Mouse (Mus musculus): ENCODE measurements around the gene Npy4r.

The Npy4r gene

GRCm38 (mm10) chr14:34152342-34152741 is at the start of gene Npy4r:
Npy4r (minus strand) TSS chr14:34152489.
- peak; percentile 40 for DNase-seq (ENCODE audit: inconsistent ontology term)

DNA sequence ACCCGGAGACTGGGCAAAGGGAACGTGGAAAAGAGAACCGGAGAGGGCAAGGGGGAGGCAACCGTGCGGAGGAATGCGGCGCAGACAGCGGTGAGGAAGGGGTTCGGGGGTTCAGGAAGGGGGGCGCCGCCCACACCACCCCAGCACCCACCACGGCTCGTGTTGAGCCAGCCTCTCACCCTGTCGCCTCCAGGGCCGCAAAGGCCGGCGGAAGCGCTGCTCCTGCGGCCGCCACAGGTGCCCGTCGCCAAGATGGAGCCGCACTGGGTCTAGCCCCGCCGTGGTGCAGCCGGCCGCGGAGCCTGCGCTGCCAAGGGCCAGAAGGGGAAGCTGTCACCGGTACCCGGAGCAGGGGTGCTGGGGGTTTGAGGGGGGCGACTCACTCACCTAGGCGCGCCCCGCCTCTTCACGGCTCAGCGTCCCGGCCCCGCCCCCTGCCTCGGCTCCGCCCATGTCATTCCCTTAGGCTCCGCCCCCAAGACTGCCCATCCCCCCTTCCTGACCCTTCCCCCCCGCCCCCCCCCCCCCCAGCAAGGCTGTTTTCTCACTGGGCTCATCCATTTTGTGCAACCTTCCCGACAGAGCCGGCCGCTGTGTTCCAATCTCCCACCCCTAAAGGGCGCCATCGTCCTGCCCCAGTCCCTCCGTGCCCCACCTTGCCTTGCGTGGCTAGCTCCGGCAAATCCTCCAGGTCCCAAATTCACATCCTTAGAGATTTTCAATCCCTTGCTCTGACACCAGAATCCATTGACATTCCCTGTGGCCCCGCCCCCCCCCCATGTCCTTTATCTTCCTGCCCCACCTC is 49.1 kb upstream of the Npy4r start, which contains the start of gene Gprin2:
TSS of gene Gprin2 (minus strand) at position 423 of the 805 bp plus-strand sequence.
- DNase-seq (ENCODE audit: inconsistent ontology term), result peak; percentile 43

DNA sequence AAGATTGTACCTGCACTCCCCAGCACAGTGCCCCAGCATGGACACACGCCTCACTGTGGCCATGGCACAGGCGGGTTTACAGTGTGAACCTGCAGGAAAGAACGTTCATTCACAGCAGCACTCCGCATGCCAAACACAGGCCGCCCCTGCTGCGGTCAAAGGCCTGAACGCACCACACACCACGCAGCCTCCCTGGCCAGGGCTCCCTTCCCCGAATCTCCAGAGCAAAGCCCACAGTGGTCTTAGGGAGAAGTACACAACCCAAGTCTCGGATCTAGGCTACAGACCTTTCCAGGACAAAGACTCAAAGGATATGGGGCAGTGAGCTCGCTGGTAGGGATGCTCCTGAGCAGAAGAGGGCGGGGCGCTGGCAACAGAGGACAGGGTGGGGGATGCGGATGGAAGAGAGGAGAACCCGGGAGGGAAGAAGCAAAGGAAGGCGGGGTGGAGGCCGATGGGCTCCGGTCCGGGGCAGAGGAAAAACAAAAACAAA is 48.5 kb upstream of the Npy4r start:
- peak; percentile 57 for DNase-seq (ENCODE audit: inconsistent ontology term)

DNA sequence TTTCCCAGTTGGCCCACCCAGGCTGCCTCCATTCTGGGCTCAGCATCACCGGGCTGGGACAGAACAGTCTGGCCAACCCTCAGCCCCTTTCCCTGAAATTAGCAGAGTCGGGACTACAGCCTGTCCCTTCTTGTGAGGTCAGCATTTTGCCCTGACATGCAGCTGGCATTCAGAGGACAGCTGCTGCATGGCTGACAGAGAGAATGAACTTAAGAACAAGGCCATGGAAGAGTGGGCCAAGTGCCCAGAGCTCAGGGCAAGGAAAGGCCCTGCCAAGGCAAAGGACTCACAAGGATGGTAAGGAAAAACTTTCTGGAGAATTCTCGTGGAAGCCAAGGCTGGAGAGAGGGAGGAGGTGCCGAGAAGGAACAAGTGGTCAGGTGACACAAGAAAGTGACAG is 44.4 kb upstream of the Npy4r start:
- DNase-seq (ENCODE audit: inconsistent ontology term), result no peak

GRCm38 (mm10) chr14:34195466-34195865 is 43.2 kb upstream of the Npy4r start:
- no peak for DNase-seq (ENCODE audit: inconsistent ontology term)

- no peak for DNase-seq (ENCODE audit: inconsistent ontology term)
Observed at GRCm38 (mm10) chr14:34193879-34194278, 41.6 kb upstream of the Npy4r start.

- DNase-seq (ENCODE audit: inconsistent ontology term), result no peak
Observed at GRCm38 (mm10) chr14:34190361-34190760, 38.1 kb upstream of the Npy4r start.

DNA sequence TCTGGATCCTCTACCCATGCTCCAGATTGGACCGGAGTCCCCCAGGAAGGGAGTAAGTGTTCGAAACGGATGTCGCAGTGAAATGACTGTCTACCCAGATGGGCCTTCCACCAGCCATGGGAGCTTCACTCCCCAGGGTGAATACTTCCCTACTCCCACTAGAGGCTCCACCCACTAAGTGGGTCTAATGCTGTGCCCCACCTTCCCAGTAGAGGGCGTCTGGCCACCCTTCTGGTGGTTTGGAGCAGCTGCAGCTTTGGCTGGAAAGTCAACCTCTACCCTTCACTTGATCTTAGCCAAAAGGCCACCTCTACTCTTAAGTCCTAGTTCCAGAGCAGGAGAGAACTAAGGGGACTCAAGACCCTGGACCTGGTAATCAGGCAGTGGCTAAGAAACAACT is 36.3 kb upstream of the Npy4r start:
- peak; percentile 38 for DNase-seq (ENCODE audit: inconsistent ontology term)

DNA sequence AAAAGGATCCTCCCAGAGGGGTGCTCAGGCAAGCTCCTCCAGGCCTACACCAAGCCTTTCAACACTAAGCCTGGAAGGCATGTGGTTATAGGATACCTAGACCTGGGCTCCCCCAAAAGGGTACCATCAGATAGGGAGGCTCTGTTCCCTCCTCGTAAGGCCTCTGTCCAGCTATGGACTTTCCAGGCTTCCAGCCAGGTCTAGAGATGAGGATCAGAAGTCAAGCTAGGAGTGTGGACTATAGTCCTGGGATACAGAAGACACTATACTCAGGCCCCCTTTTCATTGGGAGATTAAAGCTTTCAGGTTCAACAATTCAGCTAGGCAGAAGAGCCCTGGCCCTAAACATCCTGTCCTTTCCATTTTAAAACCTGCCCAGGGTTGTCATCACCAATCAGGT is 30.8 kb upstream of the Npy4r start:
- DNase-seq (ENCODE audit: inconsistent ontology term), result no peak

DNA sequence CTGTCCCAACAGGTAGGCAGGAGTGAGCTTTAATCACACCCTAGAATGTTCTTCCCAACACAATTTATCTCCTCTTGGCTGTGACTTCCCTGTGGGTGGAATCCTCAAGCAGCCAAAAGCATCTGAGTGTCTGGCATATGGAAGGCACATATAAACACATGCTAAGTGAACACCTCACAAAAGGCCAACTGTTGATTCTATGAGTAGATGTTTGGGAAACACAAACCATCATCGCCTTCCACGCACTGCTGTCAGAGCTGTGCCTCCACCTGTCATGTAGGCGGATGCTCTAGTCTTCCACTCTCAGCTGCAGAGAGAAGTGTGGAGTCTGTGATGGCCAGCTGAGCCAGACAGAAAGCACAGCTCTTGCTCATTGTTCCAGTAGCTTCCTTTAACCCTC is 27.1 kb upstream of the Npy4r start:
- DNase-seq (ENCODE audit: inconsistent ontology term), result no peak

DNA sequence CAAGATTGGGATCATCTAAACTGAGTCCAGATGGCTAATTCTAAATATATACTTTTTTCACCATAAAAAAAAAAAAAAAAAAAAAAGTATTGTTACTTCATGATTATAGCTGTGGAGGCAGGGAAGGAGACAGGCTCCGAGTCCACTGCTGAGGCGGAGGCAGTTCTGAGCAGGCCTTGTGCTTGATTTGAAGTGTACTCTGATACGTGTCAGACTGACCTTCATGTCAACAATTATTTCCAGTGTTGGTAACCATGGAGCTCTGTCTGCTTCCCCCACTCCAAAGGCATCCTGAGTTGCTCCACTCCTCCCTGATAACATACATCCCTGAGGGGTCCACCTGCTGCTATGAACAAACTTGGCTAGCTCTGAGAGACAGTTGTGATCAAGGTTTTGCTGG is 18.8 kb upstream of the Npy4r start:
- DNase-seq (ENCODE audit: inconsistent ontology term), result no peak

- DNase-seq (ENCODE audit: inconsistent ontology term), result peak; percentile 10
Observed at GRCm38 (mm10) chr14:34155752-34156151, 3.5 kb upstream of the Npy4r start.

DNA sequence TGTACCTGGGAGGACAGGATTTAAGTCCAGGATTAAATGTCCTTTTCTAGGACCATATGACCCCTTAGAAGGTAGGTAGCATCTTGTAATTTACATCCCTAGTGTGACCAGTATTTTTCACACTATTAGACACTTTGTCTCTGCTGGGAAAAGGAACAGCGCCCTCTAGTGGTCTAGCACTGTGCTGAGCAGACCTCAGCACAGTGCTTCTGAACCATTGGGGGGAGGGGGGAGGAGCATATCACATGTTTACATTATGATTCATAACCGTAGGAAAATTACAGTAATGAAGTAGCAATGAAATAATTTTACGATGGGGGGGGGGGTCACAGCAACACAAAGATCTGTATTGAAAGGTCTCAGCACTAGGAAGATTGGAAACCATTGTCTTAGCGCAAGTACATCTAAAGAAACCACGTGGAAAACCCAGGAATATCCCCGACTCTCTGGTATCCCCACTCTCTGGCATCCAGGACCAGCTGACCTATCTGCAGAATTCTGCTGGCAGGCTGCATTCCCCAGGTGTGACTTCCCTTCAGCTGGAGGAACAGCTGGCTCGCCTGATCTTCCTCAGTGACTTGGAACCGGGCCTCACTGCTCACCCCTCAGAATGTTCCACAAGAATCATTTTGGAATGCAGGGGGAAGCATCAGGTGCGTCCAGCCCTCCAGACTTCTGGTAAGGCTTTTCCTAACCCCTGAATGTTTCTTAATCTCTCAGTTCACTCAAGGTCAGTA is 2.5 kb upstream of the Npy4r start:
- peak; percentile 58 for DNase-seq (ENCODE audit: inconsistent ontology term)

GRCm38 (mm10) chr14:34142915-34143314 is 9.4 kb downstream of the Npy4r start:
- no peak for DNase-seq (ENCODE audit: inconsistent ontology term)

- no peak for DNase-seq (ENCODE audit: inconsistent ontology term)
Observed at GRCm38 (mm10) chr14:34142316-34142715, 10.0 kb downstream of the Npy4r start.

- peak; percentile 10 for DNase-seq (ENCODE audit: inconsistent ontology term)
Observed at GRCm38 (mm10) chr14:34139671-34140664, 12.3 kb downstream of the Npy4r start.

GRCm38 (mm10) chr14:34135391-34135790 is 16.9 kb downstream of the Npy4r start:
- DNase-seq (ENCODE audit: inconsistent ontology term), result peak; percentile 11

DNA sequence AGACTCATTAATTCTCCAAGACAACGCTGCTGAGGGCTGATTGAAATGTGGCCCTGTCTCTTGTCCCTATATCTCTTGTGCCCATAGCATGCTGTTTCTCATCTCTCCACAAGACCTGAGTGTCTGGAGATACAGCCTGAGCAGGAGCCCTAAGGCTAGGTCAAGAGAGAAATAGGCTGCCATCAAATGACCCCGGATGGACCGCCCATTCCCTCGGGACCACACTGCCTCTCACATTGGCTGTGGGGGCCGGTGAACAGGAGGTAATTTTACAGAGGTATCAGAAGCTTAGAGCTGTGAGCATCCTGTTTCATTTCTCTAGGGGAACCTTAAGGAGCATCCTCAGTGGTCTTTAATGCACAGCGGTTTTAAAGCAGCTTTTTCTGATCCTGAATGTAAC is 21.1 kb downstream of the Npy4r start:
- DNase-seq (ENCODE audit: inconsistent ontology term), result no peak

- no peak for DNase-seq (ENCODE audit: inconsistent ontology term)
Observed at GRCm38 (mm10) chr14:34121691-34122090, 30.6 kb downstream of the Npy4r start.

GRCm38 (mm10) chr14:34120923-34121351 is 31.4 kb downstream of the Npy4r start:
- no peak for DNase-seq (ENCODE audit: inconsistent ontology term)

Measured in Muller cell, postnatal 12 days (primary cell).